22 mouse cellular contexts compared by ENCODE assay signal in genomic region chr17:75476736-75477416, GRCm38 (mm10). TPM values are rescaled to one million over a fixed set of nuclear protein-coding genes. Genes with fewer than 3 reads are reported as not detected.
DNase-seq lines count a peak whose midpoint lies in the region; ATAC-seq and TF ChIP-seq lines count a peak whose summit lies in the region.
"Had no signal": no experiment of that assay in that cellular context is flagged by ENCODE, and none has a peak within 500 bp of the region (broad histone marks: within the 10 kb centered on the region; RNA-seq: fewer than 3 reads in every experiment).

No protein-coding gene starts in this region.

- no peaks in the 10 kb centered on the region for H3K36me3 ChIP-seq in liver, adult 2 months (ENCODE audit: control insufficient read depth, insufficient read depth, low read length)
- H3K36me3 ChIP-seq in liver, embryonic 12.5 days = no peaks in the 10 kb centered on the region
- H3K36me3 ChIP-seq in stomach, embryonic 16.5 days (ENCODE audit: control insufficient read depth, insufficient read depth, low read length) = no peaks in the 10 kb centered on the region
- H3K36me3 ChIP-seq: embryonic facial prominence, embryonic 13.5 days; hindbrain, embryonic 15.5 days had no signal

- DNase-seq in heart, adult 11 months = peak; percentile 52
- DNase-seq in heart, postnatal 14 days = no peak
- peak; percentile 53 for DNase-seq in liver, adult 2 months (ENCODE audit: extremely low read depth, low read depth, low spot score)
- DNase-seq in A20 (ENCODE audit: low read depth, low spot score) = peak; percentile 72
- no peak for DNase-seq in urinary bladder, postnatal 25 days (ENCODE audit: low spot score)
- DNase-seq: adrenal gland, postnatal 14 days; cerebellum, adult 11-12 months; cerebellum, adult 9-10 months; cerebellum, postnatal 25 days; forebrain, postnatal 0 days; gastrocnemius, adult 2 months; gastrocnemius, postnatal 25 days; heart, adult 18-20 months; heart, postnatal 10 days had no signal

- no peaks in the 10 kb centered on the region for H3K9me3 ChIP-seq in liver, embryonic 12.5 days (replicated peaks)
- H3K9me3 ChIP-seq in stomach, embryonic 16.5 days (replicated peaks; ENCODE audit: control insufficient read depth, low read length) = no peaks in the 10 kb centered on the region
- H3K9me3 ChIP-seq: embryonic facial prominence, embryonic 13.5 days; forebrain, embryonic 13.5 days; heart, embryonic 10.5 days; hindbrain, embryonic 15.5 days had no signal

- intact Hi-C loops in heart, postnatal 14 days (cut with DNase I) = no loop called here

- H3K4me2 ChIP-seq in liver, embryonic 12.5 days = no peak overlapping the region
- no peak overlapping the region for H3K4me2 ChIP-seq in stomach, embryonic 16.5 days (ENCODE audit: low read depth, low read length)
- H3K4me2 ChIP-seq: embryonic facial prominence, embryonic 13.5 days; forebrain, embryonic 13.5 days; hindbrain, embryonic 15.5 days had no signal

- H3K27ac ChIP-seq in liver, adult 2 months (replicated peaks; ENCODE audit: insufficient read depth, low read depth, low read length) = no peak overlapping the region
- H3K27ac ChIP-seq in liver, embryonic 12.5 days = no peak overlapping the region
- H3K27ac ChIP-seq in stomach, embryonic 16.5 days (ENCODE audit: low read length) = no peak overlapping the region
- H3K27ac ChIP-seq: embryonic facial prominence, embryonic 13.5 days; forebrain, embryonic 13.5 days; gastrocnemius, adult 2 months; hindbrain, embryonic 15.5 days had no signal

- ATAC-seq in liver, embryonic 12.5 days = no peak
- peak; percentile 33; the same call in 1 of the 2 replicates for ATAC-seq in stomach, embryonic 16.5 days (ENCODE audit: insufficient read depth, low FRiP score)
- ATAC-seq: activated CD4-positive, CD25-positive, alpha-beta regulatory T cell, adult 4 months; forebrain, embryonic 13.5 days; forebrain, postnatal 0 days; Patski had no signal

- no peak overlapping the region for H3K4me3 ChIP-seq in liver, adult 2 months (ENCODE audit: insufficient read depth, low read depth, low read length)
- no peak overlapping the region for H3K4me3 ChIP-seq in liver, embryonic 12.5 days
- H3K4me3 ChIP-seq in stomach, embryonic 16.5 days (replicated peaks; ENCODE audit: low read length) = no peak overlapping the region
- H3K4me3 ChIP-seq: embryonic facial prominence, embryonic 13.5 days; forebrain, embryonic 13.5 days; gastrocnemius, adult 2 months; heart, embryonic 10.5 days; hindbrain, embryonic 15.5 days had no signal

- H3K9ac ChIP-seq in liver, adult 2 months (ENCODE audit: low read depth, low read length) = no peak overlapping the region
- H3K9ac ChIP-seq in liver, embryonic 12.5 days = no peak overlapping the region
- no peak overlapping the region for H3K9ac ChIP-seq in stomach, embryonic 16.5 days (ENCODE audit: low read length)
- H3K9ac ChIP-seq: embryonic facial prominence, embryonic 13.5 days; forebrain, embryonic 13.5 days; forebrain, postnatal 0 days; hindbrain, embryonic 15.5 days had no signal

- no peaks in the 10 kb centered on the region for H3K79me2 ChIP-seq in liver, adult 2 months (ENCODE audit: control insufficient read depth, insufficient read depth, low read length)

- no peak for TF ChIP-seq CTCF in liver, adult 2 months (IDR thresholded peaks at IDR 0.05; ENCODE audit: low read depth, low read length)

- 18% methylated on average over 4 of the region's 4 CpGs for WGBS in liver, adult 2 months
- WGBS in liver, embryonic 12.5 days (ENCODE audit: insufficient replicate concordance) = 47% methylated on average over 4 of the region's 4 CpGs
- 33% methylated on average over 4 of the region's 4 CpGs for WGBS in stomach, embryonic 16.5 days

- peaks cover 6% of the 10 kb centered on the region for H3K4me1 ChIP-seq in liver, adult 2 months (ENCODE audit: control insufficient read depth, insufficient read depth, low read length)
- peaks cover 22% of the 10 kb centered on the region for H3K4me1 ChIP-seq in liver, embryonic 12.5 days
- H3K4me1 ChIP-seq in stomach, embryonic 16.5 days (ENCODE audit: control insufficient read depth, insufficient read depth, low read length) = peaks cover 7% of the 10 kb centered on the region
- H3K4me1 ChIP-seq: forebrain, embryonic 13.5 days had no signal

- H3K27me3 ChIP-seq in liver, adult 2 months (ENCODE audit: control insufficient read depth, insufficient read depth, low read length) = no peaks in the 10 kb centered on the region
- H3K27me3 ChIP-seq in liver, embryonic 12.5 days (replicated peaks) = no peaks in the 10 kb centered on the region
- H3K27me3 ChIP-seq in stomach, embryonic 16.5 days (ENCODE audit: control insufficient read depth, insufficient read depth, low read length) = no peaks in the 10 kb centered on the region
- H3K27me3 ChIP-seq: embryonic facial prominence, embryonic 13.5 days; forebrain, embryonic 13.5 days; hindbrain, embryonic 15.5 days; Patski had no signal

- no peak for TF ChIP-seq POLR2A in liver, adult 2 months (IDR thresholded peaks at IDR 0.05; ENCODE audit: extremely low read depth, insufficient read depth, low read length)

RNA-seq across cellular contexts. Expression of gene Rasgrp3, which starts 41.2 kb away (rescaled TPM):
- total RNA-seq in heart, postnatal 14 days (2021) = 10 to 100 TPM; 38.4 to 38.9 TPM
- total RNA-seq in liver, adult 2 months (2014; rRNA removed) = 7.9 and 11.9 TPM in 2 replicates
- 1.5 and 1.7 TPM in 2 replicates for polyA plus RNA-seq in liver, adult 2 months (2012; rRNA removed)
- polyA plus RNA-seq in liver, embryonic 12.5 days (2016; fragmentation: Nextera tagmentation; extraction: Ambion mirVana) = 6.3 and 6.6 TPM in 2 replicates
- 14.2 and 15.3 TPM in 2 replicates for polyA plus RNA-seq in stomach, embryonic 16.5 days (2015; fragmentation: Nextera tagmentation; extraction: Ambion mirVana)

Comparison
In these comparisons a context has a peak if more than half of its experiments do, and no peak if none do; other contexts are left out.
1. DNase-seq: peak in heart, adult 11 months (single experiment), liver, adult 2 months (single experiment) and A20 (single experiment); none in heart, postnatal 14 days (0 of 2) and urinary bladder, postnatal 25 days (single experiment).